Mouse (Mus musculus) stomach, postnatal 0 days (tissue): ENCODE results near the gene Kmt5b.

ENCODE experiments used
- CTCF ChIP-seq: IDR thresholded peaks from 2 replicates; pipeline ENCODE4 v1.5.1; 2016; ENCODE audit warnings: antibody characterized with exemption, low read depth, mild to moderate bottlenecking, moderate library complexity
- EP300 ChIP-seq: optimal IDR thresholded peaks from 2 replicates; pipeline ENCODE3; 2016; ENCODE audit warnings: antibody characterized with exemption

DNA sequence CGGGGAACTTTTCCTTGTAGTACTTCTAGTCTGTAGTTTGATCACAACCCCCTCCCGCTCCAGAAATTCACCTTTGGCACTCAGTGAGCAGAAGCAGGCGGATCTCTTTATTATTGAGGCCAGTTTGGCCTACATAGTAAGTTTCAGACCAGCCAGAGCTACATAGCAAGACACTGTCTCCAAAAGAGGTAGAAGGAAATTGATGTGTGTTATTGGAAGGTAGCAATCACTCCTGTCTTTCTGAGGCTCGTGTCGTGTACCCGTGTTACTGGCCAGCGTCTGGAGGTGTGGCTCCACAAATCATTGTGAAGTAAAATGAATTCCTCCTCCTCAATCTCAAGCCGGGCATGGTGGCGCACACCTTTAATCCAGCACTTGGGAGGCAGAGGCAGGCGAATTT is 85.9 kb downstream of the Kmt5b start:
- TF ChIP-seq EP300: no peak
- TF ChIP-seq CTCF: no peak
